Mouse (Mus musculus): ENCODE data around the gene Kat7. TPM values are rescaled to one million over a fixed set of nuclear protein-coding genes. Genes with fewer than 3 reads are reported as not detected.

Kat7 gene
- polyA plus RNA-seq (2015; fragmentation: Nextera tagmentation; extraction: Ambion mirVana) = 56.8 and 63.6 TPM in 2 replicates

- Histone ChIP-seq H3K27me3 (replicated peaks) (no peaks in the 10 kb centered on the region), H3K4me2 (peak within 1 kb of the TSS; percentile 75), H3K4me1 (peaks cover 22% of the 10 kb centered on the region), H3K36me3 (peaks cover 6% of the 10 kb centered on the region; the same call in 1 of the 2 replicates), H3K9me3 (replicated peaks) (no peaks in the 10 kb centered on the region), H3K9ac (replicated peaks) (peak within 1 kb of the TSS; percentile 81), H3K4me3 (replicated peaks) (peak within 1 kb of the TSS; percentile 75), H3K27ac (replicated peaks) (peak within 1 kb of the TSS; percentile 94)
- ATAC-seq (ENCODE audit: low FRiP score) = peak; percentile 94
- WGBS = under 1% methylated on average over 42 of the region's 42 CpGs
Observed at GRCm38 (mm10) chr11:95310007-95310647, at the start of gene Kat7. Gene Kat7 (minus strand): TSS chr11:95310246.

- Histone ChIP-seq H3K27ac (replicated peaks) (no peak overlapping the region), H3K4me3 (replicated peaks) (no peak overlapping the region), H3K27me3 (replicated peaks) (no peaks in the 10 kb centered on the region), H3K9ac (replicated peaks) (no peak overlapping the region), H3K4me1 (peaks cover 16% of the 10 kb centered on the region), H3K9me3 (replicated peaks) (no peaks in the 10 kb centered on the region), H3K36me3 (no peaks in the 10 kb centered on the region), H3K4me2 (no peak overlapping the region)
- WGBS = 65% methylated on average over 3 of the region's 3 CpGs
- no peak for ATAC-seq (ENCODE audit: low FRiP score)
Observed at GRCm38 (mm10) chr11:95358263-95358662, 48.2 kb upstream of the Kat7 start.

- Histone ChIP-seq H3K27ac (replicated peaks) (no peak overlapping the region), H3K4me1 (peaks cover 16% of the 10 kb centered on the region), H3K36me3 (no peaks in the 10 kb centered on the region), H3K4me2 (no peak overlapping the region), H3K9ac (replicated peaks) (no peak overlapping the region), H3K9me3 (replicated peaks) (no peaks in the 10 kb centered on the region), H3K4me3 (replicated peaks) (no peak overlapping the region), H3K27me3 (replicated peaks) (no peaks in the 10 kb centered on the region)
- ATAC-seq (ENCODE audit: low FRiP score) = no peak
- WGBS = 68% methylated on average over 17 of the region's 17 CpGs
Observed at GRCm38 (mm10) chr11:95356469-95357273, 46.6 kb upstream of the Kat7 start.

- H3K4me3 ChIP-seq (replicated peaks) = no peak overlapping the region
- H3K27ac ChIP-seq (replicated peaks) = no peak overlapping the region
- no peaks in the 10 kb centered on the region for H3K27me3 ChIP-seq (replicated peaks)
- H3K4me1 ChIP-seq = peaks cover 16% of the 10 kb centered on the region
- ATAC-seq (ENCODE audit: low FRiP score) = no peak
- H3K9me3 ChIP-seq (replicated peaks) = no peaks in the 10 kb centered on the region
- H3K4me2 ChIP-seq = no peak overlapping the region
- H3K36me3 ChIP-seq = no peaks in the 10 kb centered on the region
- no peak overlapping the region for H3K9ac ChIP-seq (replicated peaks)
- 90% methylated on average over 7 of the region's 7 CpGs for WGBS
Observed at GRCm38 (mm10) chr11:95356039-95356438, 46.0 kb upstream of the Kat7 start.

- Histone ChIP-seq H3K4me2 (no peak overlapping the region), H3K4me1 (peaks cover 16% of the 10 kb centered on the region), H3K4me3 (replicated peaks) (no peak overlapping the region), H3K9me3 (replicated peaks) (no peaks in the 10 kb centered on the region), H3K9ac (replicated peaks) (no peak overlapping the region), H3K27me3 (replicated peaks) (no peaks in the 10 kb centered on the region), H3K36me3 (no peaks in the 10 kb centered on the region), H3K27ac (replicated peaks) (no peak overlapping the region)
- 93% methylated on average over 5 of the region's 5 CpGs for WGBS
- ATAC-seq (ENCODE audit: low FRiP score) = no peak
Observed at GRCm38 (mm10) chr11:95355661-95356011, 45.6 kb upstream of the Kat7 start.

GRCm38 (mm10) chr11:95354945-95355660 lies 45.1 kb upstream of the Kat7 start:
- Histone ChIP-seq H3K36me3 (no peaks in the 10 kb centered on the region), H3K4me3 (replicated peaks) (no peak overlapping the region), H3K9ac (replicated peaks) (no peak overlapping the region), H3K27ac (replicated peaks) (no peak overlapping the region), H3K4me2 (no peak overlapping the region), H3K9me3 (replicated peaks) (no peaks in the 10 kb centered on the region), H3K27me3 (replicated peaks) (no peaks in the 10 kb centered on the region), H3K4me1 (peaks cover 21% of the 10 kb centered on the region)
- ATAC-seq (ENCODE audit: low FRiP score) = no peak
- WGBS = 83% methylated on average over 12 of the region's 12 CpGs

- Histone ChIP-seq H3K36me3 (no peaks in the 10 kb centered on the region), H3K9ac (replicated peaks) (no peak overlapping the region), H3K27ac (replicated peaks) (no peak overlapping the region), H3K4me1 (peaks cover 17% of the 10 kb centered on the region), H3K9me3 (replicated peaks) (no peaks in the 10 kb centered on the region), H3K27me3 (replicated peaks) (no peaks in the 10 kb centered on the region), H3K4me2 (no peak overlapping the region), H3K4me3 (replicated peaks) (no peak overlapping the region)
- ATAC-seq (ENCODE audit: low FRiP score) = no peak
- WGBS = 80% methylated on average over 14 of the region's 14 CpGs
Observed at GRCm38 (mm10) chr11:95354228-95354944, 44.3 kb upstream of the Kat7 start.

- Histone ChIP-seq H3K4me2 (no peak overlapping the region), H3K4me3 (replicated peaks) (no peak overlapping the region), H3K27ac (replicated peaks) (no peak overlapping the region), H3K4me1 (peaks cover 16% of the 10 kb centered on the region), H3K27me3 (replicated peaks) (no peaks in the 10 kb centered on the region), H3K9ac (replicated peaks) (no peak overlapping the region), H3K36me3 (no peaks in the 10 kb centered on the region), H3K9me3 (replicated peaks) (no peaks in the 10 kb centered on the region)
- WGBS = 94% methylated on average over 9 of the region's 9 CpGs
- no peak for ATAC-seq (ENCODE audit: low FRiP score)
Observed at GRCm38 (mm10) chr11:95353226-95353625, 43.2 kb upstream of the Kat7 start.

GRCm38 (mm10) chr11:95352686-95353085 lies 42.6 kb upstream of the Kat7 start:
- H3K36me3 ChIP-seq = no peaks in the 10 kb centered on the region
- H3K9me3 ChIP-seq (replicated peaks) = no peaks in the 10 kb centered on the region
- H3K4me3 ChIP-seq (replicated peaks) = no peak overlapping the region
- H3K9ac ChIP-seq (replicated peaks) = no peak overlapping the region
- H3K27ac ChIP-seq (replicated peaks) = no peak overlapping the region
- H3K4me2 ChIP-seq = no peak overlapping the region
- H3K4me1 ChIP-seq = peaks cover 15% of the 10 kb centered on the region
- 87% methylated on average over 2 of the region's 2 CpGs for WGBS
- ATAC-seq (ENCODE audit: low FRiP score) = no peak
- H3K27me3 ChIP-seq (replicated peaks) = no peaks in the 10 kb centered on the region

- Histone ChIP-seq H3K4me1 (peaks cover 6% of the 10 kb centered on the region; the same call in 1 of the 2 replicates), H3K27me3 (replicated peaks) (no peaks in the 10 kb centered on the region), H3K4me2 (no peak overlapping the region), H3K9me3 (replicated peaks) (no peaks in the 10 kb centered on the region), H3K4me3 (replicated peaks) (no peak overlapping the region), H3K9ac (replicated peaks) (no peak overlapping the region), H3K27ac (replicated peaks) (no peak overlapping the region), H3K36me3 (no peaks in the 10 kb centered on the region)
- ATAC-seq (ENCODE audit: low FRiP score) = no peak
- 89% methylated on average over 3 of the region's 3 CpGs for WGBS
Observed at GRCm38 (mm10) chr11:95350960-95351359, 40.9 kb upstream of the Kat7 start.

- H3K9ac ChIP-seq (replicated peaks) = no peak overlapping the region
- no peaks in the 10 kb centered on the region for H3K9me3 ChIP-seq (replicated peaks)
- H3K4me1 ChIP-seq = peaks cover 6% of the 10 kb centered on the region; the same call in 1 of the 2 replicates
- no peak overlapping the region for H3K4me3 ChIP-seq (replicated peaks)
- WGBS = 70% methylated on average over 6 of the region's 6 CpGs
- H3K36me3 ChIP-seq = no peaks in the 10 kb centered on the region
- no peaks in the 10 kb centered on the region for H3K27me3 ChIP-seq (replicated peaks)
- no peak for ATAC-seq (ENCODE audit: low FRiP score)
- H3K4me2 ChIP-seq = no peak overlapping the region
- H3K27ac ChIP-seq (replicated peaks) = no peak overlapping the region; the same call in 1 of the 2 replicates
Observed at GRCm38 (mm10) chr11:95350289-95350688, 40.2 kb upstream of the Kat7 start.
